Mouse (Mus musculus) c-Kit-positive CD71-positive TER-119-positive erythroid progenitor cells, embryonic 14.5 days (primary cell): Measurements from ENCODE around the gene 4933406M09Rik.

Experiments
- DNase-seq: peaks from one replicate; pipeline ENCODE4 v3.0.0-alpha.2; 2013; ENCODE audit warnings: low spot score

Gene 4933406M09Rik

GRCm38 (mm10) chr1:134385666-134386065 lies at the start of gene 4933406M09Rik:
Gene 4933406M09Rik (plus strand): TSS chr1:134385940.
- no peak for DNase-seq

GRCm38 (mm10) chr1:134336958-134337710 lies 48.6 kb upstream of the 4933406M09Rik start:
- no peak for DNase-seq

- no peak for DNase-seq
Measured at GRCm38 (mm10) chr1:134339162-134339561, 46.6 kb upstream of the 4933406M09Rik start.

- DNase-seq, result no peak
Measured at GRCm38 (mm10) chr1:134339757-134340619, 45.8 kb upstream of the 4933406M09Rik start.

- no peak for DNase-seq
Measured at GRCm38 (mm10) chr1:134341641-134342277, 44.0 kb upstream of the 4933406M09Rik start.

- DNase-seq, result no peak
Measured at GRCm38 (mm10) chr1:134342278-134342664, 43.5 kb upstream of the 4933406M09Rik start.

- DNase-seq, result no peak
Measured at GRCm38 (mm10) chr1:134342781-134343310, 42.9 kb upstream of the 4933406M09Rik start.

GRCm38 (mm10) chr1:134343567-134343966 lies 42.2 kb upstream of the 4933406M09Rik start:
- DNase-seq, result no peak

GRCm38 (mm10) chr1:134344005-134344950 lies 41.5 kb upstream of the 4933406M09Rik start:
- peak; percentile 86 for DNase-seq

GRCm38 (mm10) chr1:134345075-134345474 lies 40.7 kb upstream of the 4933406M09Rik start:
- no peak for DNase-seq

GRCm38 (mm10) chr1:134347791-134348190 lies 37.9 kb upstream of the 4933406M09Rik start:
- no peak for DNase-seq

GRCm38 (mm10) chr1:134353326-134353725 lies 32.4 kb upstream of the 4933406M09Rik start:
- no peak for DNase-seq

GRCm38 (mm10) chr1:134357461-134357860 lies 28.3 kb upstream of the 4933406M09Rik start:
- DNase-seq, result no peak

GRCm38 (mm10) chr1:134360656-134361055 lies 25.1 kb upstream of the 4933406M09Rik start:
- no peak for DNase-seq

GRCm38 (mm10) chr1:134361195-134361856 lies 24.4 kb upstream of the 4933406M09Rik start:
- DNase-seq, result peak; percentile 21

GRCm38 (mm10) chr1:134361857-134362212 lies 23.9 kb upstream of the 4933406M09Rik start, which contains the start of gene Tmem183a:
Gene Tmem183a (minus strand): TSS chr1:134361979.
- peak; percentile 93 for DNase-seq

- no peak for DNase-seq
Measured at GRCm38 (mm10) chr1:134363194-134363593, 22.5 kb upstream of the 4933406M09Rik start.

- no peak for DNase-seq
Measured at GRCm38 (mm10) chr1:134365491-134365890, 20.2 kb upstream of the 4933406M09Rik start.

- peak; percentile 58 for DNase-seq
Measured at GRCm38 (mm10) chr1:134368777-134369337, 16.9 kb upstream of the 4933406M09Rik start.

- DNase-seq, result no peak
Measured at GRCm38 (mm10) chr1:134374124-134374523, 11.6 kb upstream of the 4933406M09Rik start.
